Mouse (Mus musculus): Measurements from ENCODE around the gene Igf2r. TPM values are rescaled to one million over a fixed set of nuclear protein-coding genes. Genes with fewer than 3 reads are reported as not detected.
"Not testable (repeated sequence)": the region's sequence is repeated elsewhere in the genome, so short reads cannot be mapped to it uniquely, and the experiment has no call there.

Gene Igf2r
- polyA plus RNA-seq, 1 experiment from 2014 or later, result 11.2 TPM

DNA sequence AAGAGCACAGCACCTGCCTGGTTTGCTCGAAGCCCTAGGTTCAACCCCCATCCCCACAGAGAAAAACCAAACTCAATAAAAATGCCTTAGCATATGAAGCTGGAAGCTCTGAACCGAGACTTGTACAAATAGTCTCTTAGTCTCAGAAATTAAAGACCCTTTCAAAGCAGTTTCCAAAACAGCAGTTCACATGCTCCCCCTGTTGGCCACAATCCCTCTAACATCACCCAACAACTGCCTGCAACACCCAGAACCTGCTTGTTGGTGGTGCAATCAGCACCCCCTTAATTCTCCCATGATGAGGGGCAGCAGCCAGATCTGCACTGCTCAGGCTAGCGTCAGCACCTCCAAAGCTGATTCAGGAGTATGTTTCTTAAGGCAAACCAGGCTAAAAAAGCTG, 79.9 kb downstream of the Igf2r start:
- H3K4me2 ChIP-seq, result no peak overlapping the region
- H3K27ac ChIP-seq, result no peak overlapping the region
- H3K4me1 ChIP-seq, result no peaks in the 10 kb centered on the region
- no peak for ATAC-seq (replicated peaks)
- H3K4me3 ChIP-seq, result no peak overlapping the region
- 75% methylated on average over 3 of the region's 3 CpGs for WGBS
- peaks cover 80% of the 10 kb centered on the region for H3K36me3 ChIP-seq (replicated peaks)
- no peaks in the 10 kb centered on the region for H3K9me3 ChIP-seq
- no peak overlapping the region for H3K9ac ChIP-seq
- H3K27me3 ChIP-seq (replicated peaks), result no peaks in the 10 kb centered on the region

- no peak for ATAC-seq (replicated peaks)
- Histone ChIP-seq H3K4me2 (no peak overlapping the region), H3K9ac (no peak overlapping the region), H3K9me3 (no peaks in the 10 kb centered on the region), H3K4me3 (no peak overlapping the region), H3K4me1 (no peaks in the 10 kb centered on the region), H3K27ac (no peak overlapping the region), H3K27me3 (replicated peaks) (no peaks in the 10 kb centered on the region), H3K36me3 (replicated peaks) (peaks cover 80% of the 10 kb centered on the region)
- 92% methylated on average over 20 of the region's 20 CpGs for WGBS
Measured at GRCm38 (mm10) chr17:12688427-12689110, 80.9 kb downstream of the Igf2r start.

DNA sequence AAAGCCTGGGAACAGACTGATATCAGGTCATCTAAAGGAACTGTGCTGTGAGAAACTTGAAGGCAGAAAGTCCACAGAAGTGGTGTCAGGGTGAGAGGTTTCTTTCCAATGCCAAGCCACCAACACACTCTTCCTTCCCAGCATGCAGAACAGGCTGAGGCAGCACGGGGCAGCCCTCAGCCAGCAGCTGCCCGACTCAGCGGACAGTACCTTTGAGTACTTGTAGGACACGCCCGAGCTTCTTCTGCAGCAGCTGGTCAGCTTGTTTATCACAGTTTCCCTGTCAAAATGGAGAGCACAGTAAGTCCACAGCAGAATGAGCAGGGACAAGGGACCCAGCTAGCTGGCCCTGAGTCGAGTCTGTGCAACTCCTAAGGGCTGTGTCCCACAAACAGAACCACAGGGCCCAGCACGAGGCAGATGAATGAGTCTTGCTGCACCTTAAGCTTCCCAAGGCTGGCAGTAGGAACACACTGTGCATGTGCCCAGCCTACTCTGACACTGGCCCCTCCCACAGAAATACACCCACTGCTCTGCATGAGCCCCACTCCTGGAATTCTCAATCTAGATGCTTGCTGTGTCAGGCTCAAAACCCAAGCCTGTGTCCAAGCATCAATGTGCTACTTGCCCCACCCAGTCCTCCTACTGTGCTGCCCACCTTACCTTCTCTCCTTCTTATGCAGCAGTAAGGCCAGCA, 84.4 kb downstream of the Igf2r start:
- Histone ChIP-seq H3K4me3 (no peak overlapping the region), H3K27me3 (replicated peaks) (no peaks in the 10 kb centered on the region), H3K4me2 (no peak overlapping the region), H3K9me3 (no peaks in the 10 kb centered on the region), H3K9ac (no peak overlapping the region), H3K27ac (no peak overlapping the region), H3K36me3 (replicated peaks) (peaks cover 54% of the 10 kb centered on the region), H3K4me1 (no peaks in the 10 kb centered on the region)
- ATAC-seq (replicated peaks), result no peak
- 94% methylated on average over 7 of the region's 7 CpGs for WGBS

DNA sequence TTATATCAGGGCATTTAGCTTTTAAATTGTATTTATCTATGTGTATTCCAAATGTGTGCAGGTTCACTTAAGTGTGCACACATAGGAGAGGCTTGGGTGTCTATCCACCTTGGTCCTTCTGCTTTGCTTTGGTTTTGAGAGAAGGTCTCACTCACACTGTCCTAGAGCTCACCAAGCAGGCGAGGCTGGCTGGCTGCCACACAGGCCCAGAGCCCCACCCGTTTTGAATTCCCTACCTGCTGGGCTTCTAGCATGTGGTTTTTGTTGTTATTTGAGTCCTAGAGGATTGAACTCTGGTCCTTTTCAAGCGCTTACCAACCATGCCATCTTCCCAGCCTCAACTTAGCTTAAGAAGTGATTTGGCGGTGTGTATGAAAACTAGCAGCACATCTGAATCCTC, 85.1 kb downstream of the Igf2r start:
- Histone ChIP-seq H3K36me3 (replicated peaks) (peaks cover 51% of the 10 kb centered on the region), H3K9me3 (no peaks in the 10 kb centered on the region), H3K27ac (no peak overlapping the region), H3K9ac (no peak overlapping the region), H3K4me1 (no peaks in the 10 kb centered on the region), H3K27me3 (replicated peaks) (no peaks in the 10 kb centered on the region), H3K4me3 (no peak overlapping the region), H3K4me2 (no peak overlapping the region)
- ATAC-seq (replicated peaks), result no peak
- WGBS, result 84% methylated on average over 4 of the region's 4 CpGs

DNA sequence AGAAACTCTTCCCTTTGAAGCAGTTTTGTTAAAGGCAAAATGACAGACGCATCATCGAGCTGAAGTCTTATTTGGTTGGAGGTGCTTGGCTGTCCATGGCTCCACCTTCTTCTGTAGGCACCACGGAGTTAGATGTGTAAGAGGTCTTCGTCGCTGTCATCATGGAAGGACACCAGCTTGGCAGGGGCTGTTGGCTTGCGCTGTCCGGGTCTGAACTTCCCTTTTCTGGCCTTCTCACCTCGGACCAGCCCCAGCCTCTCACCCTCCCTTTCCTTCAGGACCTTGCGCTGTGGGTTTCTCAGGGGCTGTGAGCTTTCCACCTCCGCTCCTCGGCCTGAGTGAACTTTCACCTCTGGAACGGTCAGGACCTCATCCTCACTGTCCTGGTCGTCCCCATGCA, 85.9 kb downstream of the Igf2r start:
- Histone ChIP-seq H3K4me3 (no peak overlapping the region), H3K9me3 (no peaks in the 10 kb centered on the region), H3K4me2 (no peak overlapping the region), H3K9ac (no peak overlapping the region), H3K27me3 (replicated peaks) (no peaks in the 10 kb centered on the region), H3K4me1 (no peaks in the 10 kb centered on the region), H3K36me3 (replicated peaks) (peaks cover 43% of the 10 kb centered on the region), H3K27ac (no peak overlapping the region)
- 96% methylated on average over 13 of the region's 13 CpGs for WGBS
- no peak for ATAC-seq (replicated peaks)

- Histone ChIP-seq H3K4me3 (no peak overlapping the region), H3K9ac (no peak overlapping the region), H3K27me3 (replicated peaks) (no peaks in the 10 kb centered on the region), H3K4me2 (no peak overlapping the region), H3K9me3 (no peaks in the 10 kb centered on the region), H3K4me1 (no peaks in the 10 kb centered on the region), H3K36me3 (replicated peaks) (0 out of 2 replicates have a peak, but pooled peaks cover 2% of the 10 kb centered on the region), H3K27ac (no peak overlapping the region)
- no peak for ATAC-seq (replicated peaks)
Measured at GRCm38 (mm10) chr17:12678261-12678660, 91.2 kb downstream of the Igf2r start.

DNA sequence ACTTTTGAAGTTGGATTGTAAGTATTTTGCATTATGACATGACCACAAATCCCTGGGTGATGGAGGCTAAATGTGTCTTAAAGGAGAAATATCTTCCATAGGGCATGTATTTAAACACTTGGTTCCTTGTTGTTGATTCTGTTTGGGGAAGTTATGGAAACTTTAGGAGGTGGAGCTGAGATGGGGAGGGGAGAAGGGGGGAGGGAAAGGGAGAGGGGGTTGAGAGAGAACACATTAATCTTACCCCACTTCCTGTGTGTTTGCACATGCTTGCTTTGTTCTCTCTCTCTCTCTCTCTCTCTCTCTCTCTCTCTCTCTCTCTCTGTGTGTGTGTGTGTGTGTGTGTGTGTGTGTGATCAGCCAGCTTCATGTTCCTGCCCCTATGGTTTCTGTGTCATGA, 92.3 kb downstream of the Igf2r start:
- Histone ChIP-seq H3K27ac (no peak overlapping the region), H3K4me1 (no peaks in the 10 kb centered on the region), H3K4me3 (no peak overlapping the region), H3K4me2 (no peak overlapping the region), H3K36me3 (replicated peaks) (no peaks in the 10 kb centered on the region), H3K9ac (no peak overlapping the region), H3K27me3 (replicated peaks) (no peaks in the 10 kb centered on the region), H3K9me3 (no peaks in the 10 kb centered on the region)
- no peak for ATAC-seq (replicated peaks)

DNA sequence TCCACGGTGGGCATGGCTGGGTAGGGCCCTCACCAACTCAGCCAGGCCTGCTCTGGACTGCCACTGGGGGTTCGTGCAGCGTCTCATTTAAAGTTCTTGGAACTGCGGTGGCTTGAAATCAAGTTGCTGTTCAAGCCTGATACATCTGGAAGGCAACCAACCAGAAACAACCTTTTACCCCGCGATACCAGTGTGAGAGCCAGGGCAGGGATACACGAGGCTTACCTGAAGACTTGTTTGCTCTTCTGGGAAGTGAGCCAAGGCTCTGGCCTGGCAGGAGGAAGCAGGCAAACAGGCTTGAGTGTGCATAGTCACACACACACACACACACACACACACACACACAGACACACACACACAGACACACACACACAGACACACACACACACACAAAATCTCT, 93.8 kb downstream of the Igf2r start, which contains the start of gene Slc22a1:
Gene Slc22a1, minus strand, starts transcription at position 184 of the 400 bp plus-strand sequence.
- H3K4me1 ChIP-seq, result no peaks in the 10 kb centered on the region
- no peak within 1 kb of the TSS for H3K9ac ChIP-seq
- 87% methylated on average over 7 of the region's 7 CpGs for WGBS
- H3K4me2 ChIP-seq, result no peak within 1 kb of the TSS
- no peak within 1 kb of the TSS for H3K4me3 ChIP-seq
- H3K27me3 ChIP-seq (replicated peaks), result no peaks in the 10 kb centered on the region
- H3K9me3 ChIP-seq, result no peaks in the 10 kb centered on the region
- H3K27ac ChIP-seq, result no peak within 1 kb of the TSS
- H3K36me3 ChIP-seq (replicated peaks), result no peaks in the 10 kb centered on the region
- ATAC-seq (replicated peaks), result no peak

DNA sequence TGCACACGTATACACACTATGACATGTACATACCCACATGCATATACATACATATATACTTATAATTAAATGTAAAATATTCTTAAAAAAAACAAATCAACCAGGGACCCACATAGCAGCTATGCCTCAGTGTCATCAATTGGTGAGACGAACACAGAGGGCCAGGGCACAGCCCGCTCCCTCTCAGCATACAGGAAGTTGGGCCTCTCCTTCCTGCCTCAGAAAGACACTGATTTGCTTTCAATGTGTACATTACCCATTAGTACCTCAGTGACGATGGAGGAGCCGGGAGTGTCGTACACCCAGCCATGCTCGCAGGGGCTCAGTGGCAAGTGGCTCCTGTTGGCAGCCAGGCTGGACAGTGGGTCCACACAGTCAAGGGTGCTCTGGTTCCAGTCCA, 94.5 kb downstream of the Igf2r start:
- H3K4me3 ChIP-seq; H3K27me3 ChIP-seq (replicated peaks); H3K9ac ChIP-seq; H3K36me3 ChIP-seq (replicated peaks); H3K27ac ChIP-seq; H3K4me1 ChIP-seq; H3K9me3 ChIP-seq; ATAC-seq (replicated peaks); H3K4me2 ChIP-seq: not testable (repeated sequence)
- WGBS, result 91% methylated on average over 7 of the region's 7 CpGs

- no peak for ATAC-seq (replicated peaks)
- no peak overlapping the region for H3K9ac ChIP-seq
- 74% methylated on average over 3 of the region's 3 CpGs for WGBS
- H3K27ac ChIP-seq, result no peak overlapping the region
- H3K4me3 ChIP-seq, result no peak overlapping the region
- no peaks in the 10 kb centered on the region for H3K4me1 ChIP-seq
- H3K36me3 ChIP-seq (replicated peaks), result no peaks in the 10 kb centered on the region
- H3K4me2 ChIP-seq, result no peak overlapping the region
- H3K9me3 ChIP-seq, result no peaks in the 10 kb centered on the region
- no peaks in the 10 kb centered on the region for H3K27me3 ChIP-seq (replicated peaks)
Measured at GRCm38 (mm10) chr17:12673871-12674270, 95.6 kb downstream of the Igf2r start.

- H3K4me3 ChIP-seq, result no peak overlapping the region
- H3K9ac ChIP-seq, result no peak overlapping the region
- no peaks in the 10 kb centered on the region for H3K4me1 ChIP-seq
- H3K4me2 ChIP-seq, result no peak overlapping the region
- no peaks in the 10 kb centered on the region for H3K9me3 ChIP-seq
- no peak for ATAC-seq (replicated peaks)
- H3K36me3 ChIP-seq (replicated peaks), result no peaks in the 10 kb centered on the region
- WGBS, result 78% methylated on average over 7 of the region's 7 CpGs
- no peaks in the 10 kb centered on the region for H3K27me3 ChIP-seq (replicated peaks)
- H3K27ac ChIP-seq, result no peak overlapping the region
Measured at GRCm38 (mm10) chr17:12672285-12672790, 97.1 kb downstream of the Igf2r start.

DNA sequence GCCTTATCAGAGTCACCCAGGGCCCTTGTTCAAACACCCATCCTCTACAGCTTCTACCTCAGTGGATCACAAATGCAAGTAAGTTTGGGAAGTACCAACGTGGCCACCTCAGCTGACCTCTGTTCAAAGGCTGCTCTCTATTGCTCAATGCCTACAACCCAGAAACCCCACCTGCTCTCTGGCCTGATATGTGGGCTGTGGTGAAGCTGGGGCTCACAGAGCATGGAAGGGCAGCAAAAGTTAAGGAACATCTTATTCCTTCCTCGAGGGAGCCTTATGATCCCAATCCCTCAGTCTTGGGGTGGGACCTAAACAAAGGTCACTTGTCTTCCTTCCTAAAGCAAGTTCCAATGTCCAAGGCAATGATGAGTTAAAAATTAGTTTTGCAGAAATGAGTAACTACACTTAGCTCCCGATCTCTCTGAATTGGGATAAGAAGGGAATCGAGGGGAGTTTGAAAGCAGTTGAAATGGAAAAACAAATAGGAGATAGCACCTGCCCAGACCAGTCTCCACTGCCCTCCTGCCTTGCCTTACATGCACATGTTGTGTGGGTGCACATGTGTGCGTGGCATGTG, 98.3 kb downstream of the Igf2r start:
- no peaks in the 10 kb centered on the region for H3K9me3 ChIP-seq
- H3K27me3 ChIP-seq (replicated peaks), result no peaks in the 10 kb centered on the region
- no peak overlapping the region for H3K9ac ChIP-seq
- H3K36me3 ChIP-seq (replicated peaks), result no peaks in the 10 kb centered on the region
- no peak overlapping the region for H3K4me3 ChIP-seq
- 89% methylated on average over 5 of the region's 5 CpGs for WGBS
- H3K27ac ChIP-seq, result no peak overlapping the region
- H3K4me2 ChIP-seq, result no peak overlapping the region
- ATAC-seq (replicated peaks), result no peak
- H3K4me1 ChIP-seq, result no peaks in the 10 kb centered on the region

GRCm38 (mm10) chr17:12669363-12669679, 100.1 kb downstream of the Igf2r start:
- Histone ChIP-seq H3K4me3 (no peak overlapping the region), H3K9ac (no peak overlapping the region), H3K4me1 (no peaks in the 10 kb centered on the region), H3K4me2 (no peak overlapping the region), H3K27me3 (replicated peaks) (no peaks in the 10 kb centered on the region), H3K9me3 (no peaks in the 10 kb centered on the region), H3K36me3 (replicated peaks) (no peaks in the 10 kb centered on the region), H3K27ac (no peak overlapping the region)
- no peak for ATAC-seq (replicated peaks)
